Mouse (Mus musculus) adrenal gland, postnatal 4 days (tissue): ENCODE data around the gene Ppie. TPM values are rescaled to one million over a fixed set of nuclear protein-coding genes. Genes with fewer than 3 reads are reported as not detected.
"Not testable (repeated sequence)": the region's sequence is repeated elsewhere in the genome, so short reads cannot be mapped to it uniquely, and the experiment has no call there.

Experiments
- DNase-seq, 2 experiments: peaks; one replicate each; pipeline ENCODE4 v3.0.0; 2021 to 2022; ENCODE audit warnings: low spot score in 2 of 2, mixed read lengths in 2 of 2
- long read RNA-seq, 2 experiments: library from polyadenylated mRNA; stranded (forward); transcript quantifications; one replicate each; pipeline ENCODE4 v2.0.0; 2021
- total RNA-seq, 2 experiments: library from RNA; stranded (reverse); gene quantifications; 2 replicates each; pipeline ENCODE4 v1.2.3; 2021

Ppie gene
- total RNA-seq = 10 to 100 TPM; 57.1 to 57.8 TPM
- long read RNA-seq, experiment 1, transcript Ppie-201 (10 exons, 1,188 nt) = major isoform, 55 of 72 reads
- long read RNA-seq, experiment 1, partial matches to known transcripts = 2 of 72 reads
- long read RNA-seq, experiment 1, other reads (novel, unspliced or antisense) = 15 of 72 reads
- long read RNA-seq, experiment 2, transcript Ppie-201 (10 exons, 1,188 nt) = major isoform, 55 of 70 reads
- long read RNA-seq, experiment 2, partial matches to known transcripts = 3 of 70 reads
- long read RNA-seq, experiment 2, other reads (novel, unspliced or antisense) = 12 of 70 reads

DNA sequence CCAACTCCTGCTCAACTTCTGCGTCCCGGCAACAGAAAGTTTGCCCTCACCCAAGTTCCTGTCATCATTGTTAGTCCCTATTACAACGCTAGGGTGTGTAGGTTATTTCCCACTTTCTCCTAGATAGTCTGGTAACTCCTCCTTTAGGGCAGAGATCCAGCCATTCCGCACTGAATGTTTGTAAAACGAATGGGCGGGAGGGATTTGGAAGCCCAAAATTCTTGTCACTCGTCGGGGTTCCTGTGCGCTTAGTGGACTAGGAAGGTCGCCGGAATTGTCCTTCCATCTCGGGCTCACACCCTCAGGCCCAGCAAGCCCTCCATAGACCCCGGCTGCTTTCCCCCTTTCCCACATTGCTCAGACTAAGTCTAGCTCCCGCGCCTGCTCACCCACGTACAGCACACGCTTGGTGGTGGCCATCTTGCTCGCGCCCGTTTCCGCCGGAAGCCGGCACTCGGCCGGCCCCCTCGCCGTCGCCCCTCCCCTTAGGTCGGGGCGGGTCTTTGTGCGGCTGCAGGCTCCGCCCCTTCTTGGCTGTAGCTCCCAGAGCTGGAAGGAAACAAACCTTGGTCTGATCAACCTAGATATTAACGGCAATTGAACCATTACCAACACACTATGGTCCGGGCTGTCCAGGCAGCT lies at the start of gene Ppie:
Gene Ppie (minus strand): TSS at position 439 of the 642 bp plus-strand sequence.
- peak; percentile 50 to 67 for DNase-seq

DNA sequence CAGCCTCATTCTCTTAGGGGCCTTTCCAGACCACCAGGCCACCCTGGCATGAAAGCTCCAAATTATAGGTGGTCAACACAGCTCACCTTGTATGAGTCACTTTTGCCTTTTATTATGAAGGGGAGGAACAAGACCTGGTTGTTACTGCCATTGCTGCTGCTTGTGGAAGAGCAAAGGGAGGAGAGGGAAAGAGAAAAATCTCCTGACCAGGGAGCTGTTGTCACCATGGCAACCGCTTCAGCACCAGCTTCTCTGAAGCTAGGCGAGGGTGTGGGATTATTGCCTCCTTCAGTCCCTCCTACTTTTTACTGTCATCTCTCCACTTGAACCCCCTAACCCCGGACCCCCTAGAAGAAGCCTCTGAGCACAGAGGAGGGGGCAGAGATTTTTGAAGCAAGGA lies 45.1 kb upstream of the Ppie start:
- no peak for DNase-seq

DNA sequence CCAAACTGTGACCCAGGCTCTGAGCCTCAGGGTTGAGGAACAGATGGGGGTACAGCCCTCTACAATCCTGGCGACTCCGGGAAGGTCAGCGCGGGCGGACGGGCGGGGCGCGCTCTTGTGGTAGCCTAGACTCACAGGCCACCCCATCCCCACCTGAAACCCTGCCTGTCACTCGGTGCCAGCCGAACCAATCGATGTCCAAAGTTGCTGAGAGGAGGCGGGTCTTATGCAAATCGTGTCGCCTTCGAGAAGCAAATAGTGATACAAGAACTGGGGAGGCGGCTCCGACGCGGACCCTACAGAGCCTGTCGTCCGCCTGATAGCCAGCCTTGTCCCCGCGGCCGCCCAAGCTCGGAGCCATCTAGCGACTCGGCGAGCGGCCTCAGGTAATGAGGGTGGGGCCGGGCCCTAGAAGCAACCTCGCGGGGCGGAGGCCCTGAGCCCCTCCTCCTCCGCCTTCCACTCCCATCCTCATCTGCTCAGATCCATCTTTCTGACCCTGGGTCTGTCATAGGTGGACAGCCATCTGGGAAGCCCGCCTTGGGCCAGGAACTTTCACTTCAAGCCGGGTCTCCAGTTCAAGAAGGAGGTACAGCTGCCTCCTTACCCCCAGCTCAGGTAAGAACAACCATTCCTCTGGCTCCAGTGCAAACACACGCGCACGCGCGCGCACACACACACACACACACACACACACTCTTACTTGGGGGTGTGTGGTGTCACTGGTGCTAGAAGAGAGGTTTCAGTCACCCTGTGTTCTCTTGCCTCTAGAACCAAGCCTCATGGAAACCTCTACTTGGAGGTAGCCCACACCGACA lies 43.7 kb upstream of the Ppie start:
- peak in 1 of 2 experiments; percentile 55 for DNase-seq

DNA sequence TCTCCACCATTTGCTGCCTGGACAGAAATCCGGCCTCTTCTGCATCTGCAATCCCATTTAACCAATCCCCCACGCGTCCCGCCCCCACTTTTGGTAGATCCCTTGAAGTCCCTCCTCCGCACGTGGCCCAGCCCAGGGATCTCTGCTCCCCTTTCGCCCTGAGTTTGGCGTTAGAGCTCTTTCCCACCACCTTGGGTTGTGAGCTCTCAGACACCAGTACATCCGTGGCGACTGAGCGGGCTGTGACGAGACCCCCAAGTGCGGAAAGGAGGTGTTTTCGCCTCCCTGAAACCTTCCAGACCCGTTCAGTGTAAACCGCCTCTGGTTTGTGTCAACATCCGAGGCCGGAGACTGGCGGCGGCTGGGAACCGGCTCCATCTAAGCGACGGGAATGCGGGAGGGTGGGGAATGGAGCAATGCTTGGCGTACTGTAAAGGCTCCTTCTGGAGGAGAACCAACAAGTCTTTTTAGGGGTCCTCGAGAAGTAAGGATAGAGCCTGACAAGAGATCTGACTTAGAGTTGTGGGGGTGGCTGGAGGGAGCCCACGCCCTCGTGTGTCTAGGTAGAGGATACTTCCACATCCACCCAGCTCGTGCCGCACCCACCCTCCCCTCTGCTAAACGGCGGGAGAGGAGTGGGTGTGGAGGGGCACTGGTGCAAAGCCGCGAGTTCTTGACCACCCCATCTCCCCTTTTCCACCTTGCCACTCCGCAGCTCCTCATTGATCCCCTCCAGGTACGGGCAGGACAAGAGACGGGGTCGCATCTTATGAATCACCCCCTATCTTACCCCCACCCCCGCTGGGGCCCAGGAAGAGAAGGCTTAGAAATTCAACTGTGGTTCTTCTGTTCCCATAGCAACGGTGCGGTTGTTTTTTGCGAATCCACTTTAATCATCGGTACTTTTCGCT lies 42.8 kb upstream of the Ppie start, which contains the start of gene Hpcal4:
Gene Hpcal4 (plus strand): TSS at position 900 of the 911 bp plus-strand sequence.
- DNase-seq = no peak

DNA sequence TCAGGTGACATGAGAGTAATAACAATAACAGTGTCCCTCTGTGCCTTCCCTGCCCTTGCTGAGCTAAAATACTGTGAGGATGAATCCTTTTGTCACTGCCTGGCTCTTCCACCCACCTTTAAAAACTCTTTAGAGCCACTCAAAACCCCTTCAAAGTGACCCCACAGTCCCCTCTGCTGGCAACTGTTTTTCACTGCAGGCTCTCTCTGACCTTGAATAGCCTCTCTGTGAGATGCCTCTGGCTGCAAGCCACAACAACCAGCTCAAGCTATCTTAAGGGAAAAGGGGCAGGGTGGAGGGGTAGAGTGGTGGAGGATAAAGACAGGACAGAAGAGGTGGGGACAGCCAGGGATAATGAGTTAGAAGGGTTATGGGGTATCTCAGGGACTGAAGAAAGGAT lies 32.1 kb upstream of the Ppie start:
- DNase-seq = no peak

DNA sequence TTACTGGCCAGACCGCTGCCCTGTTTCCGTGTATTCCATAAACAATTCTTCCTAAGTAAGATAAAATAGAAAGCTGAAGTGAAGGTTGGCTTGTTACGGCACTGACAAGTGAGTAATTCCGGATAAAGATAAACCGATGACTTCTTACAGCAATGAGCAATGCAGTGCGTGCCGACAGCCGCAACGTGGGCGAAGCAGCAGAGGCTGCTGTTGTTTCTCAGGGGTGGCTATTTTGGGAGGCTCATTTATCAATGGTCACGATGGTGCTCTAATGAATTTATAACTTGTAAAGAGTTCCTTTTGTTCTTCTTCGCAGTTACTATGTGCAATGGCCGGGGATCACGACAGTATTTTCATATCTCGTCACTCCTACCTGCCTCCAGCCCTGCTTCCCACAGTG lies 24.4 kb upstream of the Ppie start:
- no peak for DNase-seq

DNA sequence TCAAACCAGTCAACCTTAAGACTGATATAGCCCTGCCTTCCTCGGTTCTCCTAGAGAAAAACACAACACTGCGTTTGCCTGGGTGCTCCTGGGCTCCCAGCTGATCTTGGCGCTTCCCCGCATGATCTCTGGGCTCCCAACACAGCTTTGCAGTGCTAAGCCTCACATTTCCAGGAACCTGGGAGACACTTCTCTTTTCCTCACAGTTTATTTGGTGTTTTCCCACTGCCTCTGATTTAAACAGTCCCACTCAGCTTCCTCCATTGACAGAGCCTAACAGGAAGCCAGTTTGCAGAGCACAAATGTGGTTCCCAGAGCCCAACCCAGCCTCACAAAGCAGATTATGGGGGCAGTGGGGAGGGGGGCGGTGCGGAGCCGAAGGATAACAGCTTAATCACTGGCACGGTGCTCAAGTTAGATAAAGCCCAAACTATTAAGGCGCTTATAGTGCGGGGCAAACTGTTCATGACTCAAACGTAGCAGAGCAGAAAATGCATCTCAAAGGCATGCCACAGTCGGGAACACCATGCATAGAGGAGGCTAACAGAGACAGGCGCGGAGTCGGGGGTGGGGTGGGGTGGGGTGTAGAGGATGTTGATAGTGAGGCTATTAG lies 22.7 kb upstream of the Ppie start:
- no peak for DNase-seq

DNA sequence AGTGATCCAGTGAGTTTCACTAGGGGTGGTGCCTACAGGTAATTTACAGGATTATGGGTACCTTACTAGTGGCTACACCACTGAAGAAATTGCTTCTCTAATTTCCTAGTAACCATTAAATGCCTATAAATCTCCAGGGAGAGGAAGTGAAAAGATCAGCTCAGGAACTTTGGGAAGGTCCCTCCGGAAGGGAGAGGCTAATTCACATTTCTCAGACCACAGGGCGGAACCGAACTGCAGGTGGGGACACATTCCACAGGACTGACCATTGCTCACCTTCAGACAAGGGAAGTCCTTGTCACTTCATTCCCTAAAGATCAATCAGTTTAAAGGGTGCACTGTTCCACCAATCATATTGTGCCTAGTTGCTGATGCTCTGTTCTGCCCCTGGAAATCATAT lies 21.5 kb upstream of the Ppie start:
- DNase-seq = not testable (repeated sequence)

DNA sequence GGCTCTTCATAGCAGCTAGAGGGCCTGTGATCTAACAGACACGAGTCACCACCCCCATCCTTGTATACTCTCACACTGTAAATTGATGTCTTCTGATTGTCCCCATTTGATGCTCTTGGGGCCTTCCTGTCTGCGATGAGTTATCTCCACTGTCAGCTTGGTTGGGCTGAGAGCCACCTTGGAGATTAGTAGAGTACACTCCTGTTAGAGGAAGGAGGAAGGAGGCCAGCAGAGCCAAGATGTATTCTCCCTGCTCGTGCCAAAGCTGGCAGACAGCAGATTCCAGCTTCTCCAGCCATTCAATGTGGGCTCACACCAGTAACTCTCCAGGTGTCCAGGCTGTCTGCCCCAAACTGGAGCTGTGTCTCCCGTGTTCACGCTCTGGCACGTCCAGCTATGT lies 20.8 kb upstream of the Ppie start:
- no peak for DNase-seq

DNA sequence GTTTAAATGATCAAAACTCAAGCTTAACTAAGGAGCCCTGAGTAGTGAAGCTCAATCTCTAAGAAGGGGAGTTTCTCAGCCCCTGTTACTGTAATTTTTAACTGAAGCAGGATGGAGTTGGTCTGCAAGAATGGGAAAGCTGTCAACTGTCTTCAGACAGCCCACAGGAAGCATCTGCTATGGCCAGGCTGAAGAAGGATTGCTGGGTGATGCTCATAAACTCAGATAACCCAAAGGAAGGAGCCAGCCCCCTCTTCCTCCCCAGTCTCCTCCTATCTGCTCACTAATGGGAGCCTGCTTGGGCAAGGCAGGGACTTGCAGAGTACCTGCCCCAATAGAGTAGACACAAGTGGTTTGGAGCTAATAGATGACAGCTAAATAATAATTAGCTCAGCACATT lies 16.1 kb upstream of the Ppie start:
- no peak for DNase-seq

DNA sequence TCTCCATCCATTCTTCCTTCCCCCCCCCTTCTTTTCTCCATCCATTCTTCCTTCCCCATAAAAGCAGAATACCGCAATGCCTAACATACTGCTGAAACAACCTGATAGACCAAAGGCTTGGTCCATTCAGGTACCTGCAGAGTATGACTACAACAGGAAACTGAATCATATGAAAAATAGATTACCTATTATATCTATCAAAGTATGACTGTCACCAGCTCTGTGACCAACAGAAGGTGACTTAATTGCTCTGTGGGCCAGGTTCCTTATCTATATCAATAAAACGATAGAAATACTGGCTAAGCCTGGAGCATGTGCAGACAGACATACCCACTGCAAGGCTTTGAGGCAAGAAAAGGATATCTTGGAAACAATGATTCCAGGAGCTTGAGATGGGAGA lies 15.7 kb upstream of the Ppie start:
- no peak for DNase-seq

DNA sequence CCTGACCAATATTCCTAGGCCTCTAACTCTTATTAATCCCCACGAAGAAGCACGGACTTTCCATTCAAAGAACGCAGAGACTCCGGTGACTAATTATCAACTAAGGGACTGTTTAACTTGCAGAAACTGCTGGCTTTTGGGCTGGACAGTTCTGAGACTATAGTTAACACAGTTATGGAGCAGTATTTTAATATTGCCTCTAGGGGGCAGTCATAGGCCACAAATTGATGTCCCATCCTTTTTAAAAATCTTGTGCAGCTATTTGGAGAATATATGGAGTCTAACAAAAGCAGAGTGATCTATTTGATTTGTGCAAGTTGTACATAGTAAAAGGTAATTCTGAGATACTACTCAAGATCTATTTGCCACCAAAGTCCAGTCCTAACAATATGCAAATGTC lies 15.3 kb upstream of the Ppie start:
- DNase-seq = no peak

DNA sequence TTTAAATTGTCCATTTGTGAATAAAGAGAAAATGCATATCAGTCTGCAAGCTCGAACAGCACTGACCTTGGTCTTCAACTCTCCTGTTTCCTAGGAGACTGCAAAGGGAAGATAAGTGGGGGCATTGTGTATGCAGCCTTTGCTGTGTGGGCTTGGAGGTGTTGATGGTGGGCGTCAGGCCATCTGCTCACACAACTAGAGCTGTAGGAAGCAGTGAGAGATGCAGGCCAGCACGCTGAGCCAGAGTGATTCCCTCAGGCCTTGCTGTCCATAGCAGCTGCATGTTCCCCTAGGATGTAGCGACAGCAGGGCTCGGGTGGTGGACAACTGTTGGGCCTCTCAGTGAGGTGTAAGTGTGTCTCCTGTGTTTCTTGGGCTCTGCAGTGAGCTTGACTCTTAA lies 13.2 kb upstream of the Ppie start:
- no peak for DNase-seq

DNA sequence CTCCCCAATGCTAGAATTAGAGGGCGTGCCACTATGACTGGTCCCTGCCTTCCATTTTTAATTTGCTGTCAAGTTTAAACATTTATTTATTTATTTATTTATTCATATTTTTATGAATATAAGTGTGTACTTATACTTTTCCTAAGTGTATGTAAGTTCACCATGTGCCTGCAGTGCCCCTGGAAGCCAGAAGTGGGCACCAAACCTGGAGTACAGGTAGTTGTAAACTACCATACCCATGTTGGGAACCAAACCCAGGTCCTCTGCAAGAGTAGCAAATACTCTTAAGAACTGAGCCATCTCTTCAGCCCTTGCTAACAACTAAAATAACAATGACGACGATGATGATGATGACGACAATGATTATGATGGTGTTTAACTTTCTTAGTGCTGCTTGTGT lies 12.3 kb upstream of the Ppie start:
- no peak for DNase-seq

DNA sequence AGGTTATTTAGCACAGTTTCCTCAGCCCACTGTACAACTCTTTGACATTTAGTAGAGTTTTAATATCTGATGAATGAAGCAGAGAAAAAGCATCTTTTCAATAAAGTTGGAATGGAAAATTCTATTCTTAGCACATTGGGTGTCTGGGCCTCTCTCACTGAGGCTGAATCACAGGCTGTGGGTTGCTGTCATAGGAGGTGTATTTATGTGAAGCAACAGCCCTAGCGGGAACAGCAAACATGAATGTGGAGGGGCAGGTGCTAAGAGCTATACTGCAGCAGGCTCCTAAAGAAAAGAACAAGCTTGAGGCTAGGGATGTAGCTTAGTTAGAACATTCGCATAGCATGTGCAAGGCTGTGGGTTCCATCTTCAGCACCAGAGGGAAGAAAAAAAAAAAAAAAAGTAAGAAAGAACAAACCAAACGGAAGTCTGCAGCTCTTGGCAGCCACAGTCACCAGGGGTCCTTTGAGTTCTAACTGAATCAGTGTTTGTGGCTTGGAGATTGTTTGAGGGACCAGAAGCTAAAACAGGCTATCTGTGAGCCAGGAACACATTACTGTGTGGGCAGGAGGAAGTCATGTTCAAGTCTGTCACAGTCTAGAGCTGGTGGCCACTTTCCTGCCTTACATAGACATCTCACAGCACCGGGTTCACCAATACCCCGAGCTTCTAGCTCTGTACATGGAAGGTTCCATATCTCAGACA lies 7.8 kb upstream of the Ppie start:
- DNase-seq = no peak

DNA sequence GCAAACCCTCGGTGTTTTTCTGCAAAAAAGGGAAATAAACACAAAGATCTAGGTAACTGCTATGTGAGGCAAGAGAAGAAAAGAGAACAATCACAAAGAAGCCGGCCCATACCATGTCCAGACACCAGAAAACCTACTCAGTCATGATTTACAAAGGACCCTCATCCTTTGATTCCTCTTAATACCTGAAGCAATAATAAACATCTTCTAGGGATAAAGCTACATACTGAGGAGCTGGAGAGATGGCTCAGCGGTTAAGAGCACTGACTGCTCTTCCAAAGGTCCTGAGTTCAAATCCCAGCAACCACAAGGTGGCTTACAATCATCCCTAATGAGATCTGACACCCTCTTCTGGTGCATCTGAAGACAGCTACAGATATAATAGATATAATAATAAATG lies 2.2 kb downstream of the Ppie start:
- no peak for DNase-seq

DNA sequence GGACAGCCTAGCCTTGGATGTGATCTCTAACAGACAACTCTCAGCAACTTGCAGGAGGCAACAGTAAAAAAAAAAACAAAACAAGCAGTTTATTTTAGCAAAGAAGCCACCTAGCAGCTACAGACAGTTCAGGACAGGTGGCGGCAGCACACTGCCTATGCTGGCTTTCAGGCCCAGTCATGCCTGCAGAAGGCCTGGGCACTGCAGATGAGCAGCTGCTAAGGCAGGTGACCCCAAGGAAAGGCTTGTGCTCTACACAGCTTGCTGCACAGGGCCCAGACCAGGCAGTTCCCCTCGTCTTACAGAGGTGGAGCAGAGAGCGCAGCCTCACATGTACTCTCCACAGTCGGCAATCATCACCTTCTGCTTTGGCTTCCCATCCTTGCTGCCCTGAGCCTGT lies 12.7 kb downstream of the Ppie start:
- no peak for DNase-seq

DNA sequence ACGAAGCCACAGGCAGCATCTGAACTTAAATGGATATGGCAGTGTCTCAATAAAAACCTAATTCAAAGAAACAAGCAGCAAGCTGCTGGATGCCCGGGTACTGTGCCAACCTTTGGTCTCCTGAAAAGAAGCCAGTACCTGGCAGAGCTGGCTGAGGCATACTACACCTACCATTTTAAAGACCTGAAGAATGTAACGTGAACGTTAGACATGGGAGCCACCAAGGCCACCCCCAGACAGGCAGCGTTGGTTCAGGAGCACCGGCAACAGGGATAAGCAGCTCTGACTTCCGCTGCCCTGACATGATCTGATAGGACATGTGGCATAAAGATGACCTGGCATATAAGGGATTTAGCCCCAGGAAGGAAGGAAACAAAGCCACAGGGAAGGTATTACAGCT lies 13.1 kb downstream of the Ppie start:
- no peak for DNase-seq

DNA sequence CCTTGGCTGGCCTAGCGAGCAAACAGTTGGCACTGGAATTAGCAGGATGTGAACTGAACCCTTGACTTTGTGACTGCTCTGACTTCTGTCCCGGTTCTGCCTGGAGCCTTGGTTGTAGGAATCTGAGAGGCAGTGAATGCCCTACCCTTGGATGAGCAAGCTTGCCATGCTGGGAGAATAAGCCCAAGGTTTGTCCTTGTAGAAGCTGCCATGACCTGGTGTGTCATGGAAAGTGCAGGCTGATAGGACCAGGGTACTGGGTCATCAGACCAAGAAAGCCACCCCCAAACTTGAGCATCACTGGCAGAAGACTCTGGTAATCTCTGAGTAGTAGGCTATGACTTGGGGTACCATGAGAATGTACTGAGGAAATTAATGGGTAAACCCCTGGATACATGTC lies 18.5 kb downstream of the Ppie start:
- DNase-seq = no peak

DNA sequence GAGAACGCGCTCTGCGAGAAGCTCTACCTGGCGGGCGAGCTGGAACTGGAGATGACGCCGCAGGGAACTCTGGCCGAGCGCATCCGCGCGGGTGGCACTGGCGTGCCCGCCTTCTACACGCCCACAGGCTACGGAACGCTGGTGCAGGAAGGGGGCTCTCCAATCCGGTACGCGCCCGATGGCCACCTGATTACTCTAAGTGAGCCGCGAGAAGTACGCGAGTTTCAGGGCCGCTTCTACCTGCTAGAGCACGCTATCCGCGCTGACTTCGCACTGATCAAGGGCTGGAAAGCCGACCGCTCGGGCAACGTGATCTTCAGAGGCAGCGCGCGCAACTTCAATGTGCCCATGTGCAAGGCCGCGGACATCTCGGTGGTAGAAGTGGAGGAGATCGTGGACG lies 23.1 kb downstream of the Ppie start:
- DNase-seq = not testable (repeated sequence)
